Mouse (Mus musculus) kidney, adult 2 months (tissue): Measurements from ENCODE around the gene Sin3a. TPM values are rescaled to one million over a fixed set of nuclear protein-coding genes. Genes with fewer than 3 reads are reported as not detected.

Experiments used
- DNase-seq: peaks from one replicate; pipeline ENCODE4 v3.0.0; 2021
- H3K27ac ChIP-seq: fragments of 200-500 bp; 2 replicates; pipeline ENCODE4 v1.5.1; 2012; ENCODE audit warnings: low read depth, low read length, control low read depth, inconsistent platforms; ENCODE audit not compliant: insufficient read depth
- H3K27me3 ChIP-seq: fragments of 200-500 bp; replicated peaks from 2 replicates; pipeline ENCODE4 v1.6.1; 2012; ENCODE audit warnings: mild to moderate bottlenecking, moderate library complexity, low read length, inconsistent platforms; ENCODE audit not compliant: control insufficient read depth, insufficient read depth
- H3K36me3 ChIP-seq: fragments of 200-500 bp; 2 replicates; pipeline ENCODE4 v1.6.1; 2012; ENCODE audit warnings: mild to moderate bottlenecking, moderate library complexity, low read length, inconsistent platforms; ENCODE audit not compliant: control insufficient read depth, insufficient read depth
- H3K4me1 ChIP-seq: fragments of 200-500 bp; 2 replicates; pipeline ENCODE4 v1.6.1; 2011; ENCODE audit warnings: low read length; ENCODE audit not compliant: control insufficient read depth, insufficient read depth
- H3K4me3 ChIP-seq: fragments of 200-500 bp; 2 replicates; pipeline ENCODE4 v1.5.1; 2011; ENCODE audit warnings: mild to moderate bottlenecking, low read depth, low read length, control low read depth; ENCODE audit not compliant: insufficient read depth
- CTCF ChIP-seq: fragments of 200-500 bp; conservative IDR thresholded peaks from 2 replicates; pipeline ENCODE4 v1.5.1; 2011; ENCODE audit warnings: low read depth, mild to moderate bottlenecking, control low read depth, low read length, moderate library complexity, mixed read lengths; ENCODE audit not compliant: insufficient read depth, insufficient read length
- POLR2A ChIP-seq: fragments of 200-500 bp; IDR thresholded peaks from one replicate; pipeline ENCODE4 v1.6.1; 2011; ENCODE audit warnings: low read depth, low read length, control low read depth
- WGBS: fragments of 180-500 bp; shearing (Covaris S2); methylation state at CpG from one replicate; pipeline ENCODE4 v1.1.7; 2018; 5-methylcytosine and 5-hydroxymethylcytosine counted together
- polyA plus RNA-seq: library from polyadenylated mRNA; depleted of rRNA; stranded (reverse); fragments of >200 nt; gene quantifications from 2 replicates; pipeline ENCODE4 v1.2.3, GENCODE M21; 2012

Gene Sin3a
- polyA plus RNA-seq, 1 experiment, result 70.1 TPM

DNA sequence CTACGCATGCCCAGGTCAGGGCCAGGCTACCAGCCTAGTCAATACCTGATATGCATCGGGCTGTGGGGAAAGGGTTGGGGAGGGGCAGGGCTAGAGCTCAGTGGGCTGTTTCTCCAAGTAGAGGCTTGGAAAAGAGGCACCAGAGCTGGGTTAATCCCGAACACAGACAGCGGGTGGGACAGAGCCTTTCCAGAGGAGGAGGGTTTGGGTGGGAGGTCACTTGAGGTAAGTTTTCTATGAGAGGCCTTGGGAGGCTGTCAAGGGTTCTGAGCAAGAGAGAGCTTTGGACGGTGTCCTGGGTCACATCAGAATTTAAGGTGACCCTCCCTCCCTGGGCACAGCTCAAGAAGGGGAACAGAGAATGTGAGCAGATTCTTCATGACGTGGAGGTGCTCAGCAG lies 66.7 kb downstream of the Sin3a start:
- DNase-seq, result no peak
- Histone ChIP-seq H3K36me3 (no peaks in the 10 kb centered on the region), H3K4me1 (no peaks in the 10 kb centered on the region), H3K4me3 (no peak overlapping the region), H3K27ac (no peak overlapping the region), H3K27me3 (no peaks in the 10 kb centered on the region)
- WGBS, result 90% methylated on average over 6 of the region's 6 CpGs
- TF ChIP-seq CTCF (no peak), POLR2A (no peak)

- TF ChIP-seq CTCF (no peak), POLR2A (no peak)
These were observed 67.3 kb downstream of the Sin3a start for GRCm38 (mm10) chr9:57139110-57139509.

DNA sequence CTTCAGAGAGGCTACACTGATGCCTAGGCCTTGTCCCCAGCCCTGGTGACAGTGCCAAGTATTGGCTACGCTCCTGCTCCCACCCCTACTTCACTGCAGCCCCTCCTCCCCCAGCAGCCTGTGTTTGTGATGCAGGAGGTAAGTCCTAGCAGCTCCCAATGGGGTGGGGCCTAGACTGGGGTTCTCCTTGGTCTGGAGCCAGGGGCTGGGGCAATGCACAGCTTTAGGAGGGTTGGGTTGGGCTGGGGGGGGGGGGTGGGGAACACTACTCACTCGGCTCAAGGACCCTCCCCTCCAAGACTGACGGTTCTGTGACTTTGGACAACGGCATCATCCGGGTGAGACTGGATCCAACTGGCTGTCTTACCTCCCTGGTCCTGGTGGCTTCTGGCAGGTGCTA lies 67.7 kb downstream of the Sin3a start:
- 73% methylated on average over 5 of the region's 5 CpGs for WGBS
- H3K36me3 ChIP-seq, result no peaks in the 10 kb centered on the region

More at GRCm38 (mm10) chr9:57139110-57139509, 67.3 kb downstream of the Sin3a start:
- H3K36me3 ChIP-seq, result no peaks in the 10 kb centered on the region
- no peak overlapping the region for H3K4me3 ChIP-seq
- H3K27me3 ChIP-seq, result no peaks in the 10 kb centered on the region
- WGBS, result 95% methylated on average over 9 of the region's 9 CpGs
- no peaks in the 10 kb centered on the region for H3K4me1 ChIP-seq
- no peak overlapping the region for H3K27ac ChIP-seq
- no peak for DNase-seq

GRCm38 (mm10) chr9:57141417-57142353 lies 69.8 kb downstream of the Sin3a start:
- WGBS, result 89% methylated on average over 17 of the region's 17 CpGs
- H3K36me3 ChIP-seq, result no peaks in the 10 kb centered on the region
- no peak overlapping the region for H3K27ac ChIP-seq
- DNase-seq, result no peak
- H3K27me3 ChIP-seq, result no peaks in the 10 kb centered on the region
- H3K4me3 ChIP-seq, result no peak overlapping the region
- TF ChIP-seq POLR2A (no peak), CTCF (no peak)
- no peaks in the 10 kb centered on the region for H3K4me1 ChIP-seq

More for the DNA sequence above, 67.7 kb downstream of the Sin3a start:
- H3K4me1 ChIP-seq, result no peaks in the 10 kb centered on the region
- DNase-seq, result no peak
- no peak for TF ChIP-seq POLR2A
- no peak for TF ChIP-seq CTCF
- no peak overlapping the region for H3K27ac ChIP-seq
- no peak overlapping the region for H3K4me3 ChIP-seq
- no peaks in the 10 kb centered on the region for H3K27me3 ChIP-seq

- Histone ChIP-seq H3K4me3 (no peak overlapping the region), H3K4me1 (no peaks in the 10 kb centered on the region), H3K36me3 (no peaks in the 10 kb centered on the region), H3K27ac (no peak overlapping the region), H3K27me3 (no peaks in the 10 kb centered on the region)
- 80% methylated on average over 11 of the region's 11 CpGs for WGBS
- no peak for TF ChIP-seq POLR2A
- no peak for TF ChIP-seq CTCF
- no peak for DNase-seq
These were observed 71.4 kb downstream of the Sin3a start for GRCm38 (mm10) chr9:57143212-57143611.

DNA sequence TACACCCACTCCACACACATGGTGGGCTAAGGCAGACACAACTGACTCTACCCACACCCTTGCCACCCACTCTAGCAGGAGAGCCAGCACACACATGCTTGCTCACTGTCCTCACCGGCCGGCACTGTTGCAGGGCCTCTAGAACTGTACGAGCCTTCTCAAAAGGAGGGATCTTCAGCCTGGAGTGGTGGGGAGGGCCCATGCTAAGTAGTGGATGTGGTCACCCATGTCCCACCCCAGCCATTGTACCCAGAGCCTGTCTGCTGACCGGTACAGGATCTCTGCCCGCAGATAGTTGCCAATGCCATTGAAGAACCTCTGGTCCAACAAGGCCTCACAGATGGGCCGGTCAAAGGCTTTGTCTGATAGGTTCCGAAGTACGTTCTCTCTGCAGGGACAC lies 73.0 kb downstream of the Sin3a start:
- Histone ChIP-seq H3K27ac (no peak overlapping the region), H3K27me3 (no peaks in the 10 kb centered on the region), H3K36me3 (no peaks in the 10 kb centered on the region), H3K4me1 (0 out of 2 replicates have a peak, but pooled peaks cover 6% of the 10 kb centered on the region), H3K4me3 (no peak overlapping the region)
- no peak for DNase-seq
- TF ChIP-seq CTCF (no peak), POLR2A (no peak)
- WGBS, result 88% methylated on average over 8 of the region's 8 CpGs

GRCm38 (mm10) chr9:57146451-57147066 lies 74.7 kb downstream of the Sin3a start:
- Histone ChIP-seq H3K27ac (no peak overlapping the region), H3K36me3 (no peaks in the 10 kb centered on the region), H3K4me3 (no peak overlapping the region), H3K4me1 (0 out of 2 replicates have a peak, but pooled peaks cover 6% of the 10 kb centered on the region), H3K27me3 (no peaks in the 10 kb centered on the region)
- WGBS, result 89% methylated on average over 17 of the region's 17 CpGs
- TF ChIP-seq CTCF (no peak), POLR2A (no peak)
- DNase-seq, result no peak
